Mouse (Mus musculus): ENCODE results near the gene Bcar3.

GRCm38 (mm10) chr3:122509534-122510239 lies 215.8 kb downstream of the Bcar3 start:
- no peak for TF ChIP-seq CHD1 (IDR thresholded peaks at IDR 0.05; ENCODE audit: low read depth, low read length)
- no peak for TF ChIP-seq POLR2A (IDR thresholded peaks at IDR 0.05; ENCODE audit: low read depth, low read length)
